Mouse (Mus musculus): ENCODE results near the gene Sh3bgrl2. TPM values are rescaled to one million over a fixed set of nuclear protein-coding genes. Genes with fewer than 3 reads are reported as not detected.
A peak's percentile ranks its signal among the peaks of the same experiment; 100 is the strongest.

Gene Sh3bgrl2
- total RNA-seq, 1 experiment from 2014 or later = 15.5 TPM

- no peak for DNase-seq
Measured at GRCm38 (mm10) chr9:83560670-83561069, 12.5 kb downstream of the Sh3bgrl2 start.

- no peak for DNase-seq
Measured at GRCm38 (mm10) chr9:83562889-83563288, 14.8 kb downstream of the Sh3bgrl2 start.

GRCm38 (mm10) chr9:83563808-83564549 is 15.9 kb downstream of the Sh3bgrl2 start:
- DNase-seq = no peak

- DNase-seq = no peak
Measured at GRCm38 (mm10) chr9:83564934-83565652, 17.0 kb downstream of the Sh3bgrl2 start.

GRCm38 (mm10) chr9:83566141-83566540 is 18.0 kb downstream of the Sh3bgrl2 start:
- no peak for DNase-seq

GRCm38 (mm10) chr9:83568125-83568524 is 20.0 kb downstream of the Sh3bgrl2 start:
- DNase-seq = no peak

GRCm38 (mm10) chr9:83568937-83569336 is 20.8 kb downstream of the Sh3bgrl2 start:
- no peak for DNase-seq

- DNase-seq = no peak
Measured at GRCm38 (mm10) chr9:83569898-83570297, 21.8 kb downstream of the Sh3bgrl2 start.

- no peak for DNase-seq
Measured at GRCm38 (mm10) chr9:83571315-83571714, 23.2 kb downstream of the Sh3bgrl2 start.

GRCm38 (mm10) chr9:83572326-83572725 is 24.2 kb downstream of the Sh3bgrl2 start:
- DNase-seq = no peak

- DNase-seq = no peak
Measured at GRCm38 (mm10) chr9:83572870-83573269, 24.7 kb downstream of the Sh3bgrl2 start.

GRCm38 (mm10) chr9:83573588-83573987 is 25.5 kb downstream of the Sh3bgrl2 start:
- no peak for DNase-seq

GRCm38 (mm10) chr9:83575403-83575802 is 27.3 kb downstream of the Sh3bgrl2 start:
- DNase-seq = no peak

- DNase-seq = no peak
Measured at GRCm38 (mm10) chr9:83576018-83576688, 28.0 kb downstream of the Sh3bgrl2 start.

- DNase-seq = no peak
Measured at GRCm38 (mm10) chr9:83576689-83577057, 28.5 kb downstream of the Sh3bgrl2 start.

GRCm38 (mm10) chr9:83577260-83577659 is 29.1 kb downstream of the Sh3bgrl2 start:
- DNase-seq = no peak

GRCm38 (mm10) chr9:83579049-83579448 is 30.9 kb downstream of the Sh3bgrl2 start:
- DNase-seq = no peak

- no peak for DNase-seq
Measured at GRCm38 (mm10) chr9:83582748-83583147, 34.6 kb downstream of the Sh3bgrl2 start.

- DNase-seq = peak; percentile 48
Measured at GRCm38 (mm10) chr9:83586316-83587050, 38.4 kb downstream of the Sh3bgrl2 start.

GRCm38 (mm10) chr9:83587116-83587515 is 39.0 kb downstream of the Sh3bgrl2 start:
- DNase-seq = no peak

GRCm38 (mm10) chr9:83589063-83589462 is 40.9 kb downstream of the Sh3bgrl2 start:
- no peak for DNase-seq

GRCm38 (mm10) chr9:83589680-83590467 is 41.7 kb downstream of the Sh3bgrl2 start:
- DNase-seq = no peak
